ENCODE assay signal across 10 mouse cellular contexts in genomic region chr13:24629073-24629621, GRCm38 (mm10). TPM values are rescaled to one million over a fixed set of nuclear protein-coding genes. Genes with fewer than 3 reads are reported as not detected.
DNase-seq lines count a peak whose midpoint lies in the region; ATAC-seq lines count a peak whose summit lies in the region.
"Had no signal": no experiment of that assay in that cellular context is flagged by ENCODE, and none has a peak within 500 bp of the region (broad histone marks: within the 10 kb centered on the region; RNA-seq: fewer than 3 reads in every experiment).

No protein-coding gene starts in this region.

- 49% methylated on average over 6 of the region's 6 CpGs for WGBS in neural tube, embryonic 11.5 days
- 16% methylated on average over 6 of the region's 6 CpGs for WGBS in hindbrain, embryonic 13.5 days
- WGBS in neural tube, embryonic 15.5 days = 20% methylated on average over 6 of the region's 6 CpGs

- ATAC-seq in neural tube, embryonic 11.5 days (ENCODE audit: insufficient read depth, low FRiP score, low TSS enrichment) = peak; percentile 75
- ATAC-seq in hindbrain, embryonic 13.5 days (ENCODE audit: low FRiP score) = peak; percentile 92
- peak; percentile 66 for ATAC-seq in neural tube, embryonic 15.5 days (ENCODE audit: low FRiP score)
- ATAC-seq: activated CD4-positive, CD25-positive, alpha-beta regulatory T cell, adult 4 months had no signal

- no peaks in the 10 kb centered on the region for H3K9me3 ChIP-seq in neural tube, embryonic 11.5 days (ENCODE audit: control insufficient read depth, low read length)
- no peaks in the 10 kb centered on the region for H3K9me3 ChIP-seq in hindbrain, embryonic 13.5 days
- no peaks in the 10 kb centered on the region for H3K9me3 ChIP-seq in neural tube, embryonic 15.5 days (replicated peaks)
- H3K9me3 ChIP-seq: megakaryocyte, embryonic 14.5 days had no signal

- no peaks in the 10 kb centered on the region for H3K27me3 ChIP-seq in neural tube, embryonic 11.5 days (ENCODE audit: control insufficient read depth, insufficient read depth, low read length)
- no peaks in the 10 kb centered on the region for H3K27me3 ChIP-seq in hindbrain, embryonic 13.5 days
- no peaks in the 10 kb centered on the region for H3K27me3 ChIP-seq in neural tube, embryonic 15.5 days (replicated peaks)
- H3K27me3 ChIP-seq: megakaryocyte, embryonic 14.5 days had no signal

- no peak overlapping the region for H3K4me2 ChIP-seq in neural tube, embryonic 11.5 days (ENCODE audit: low read depth)
- H3K4me2 ChIP-seq in hindbrain, embryonic 13.5 days = no peak overlapping the region
- H3K4me2 ChIP-seq in neural tube, embryonic 15.5 days = no peak overlapping the region; the same call in 1 of the 2 replicates

- peak; percentile 62 for DNase-seq in neural tube, embryonic 11.5 days (ENCODE audit: low spot score)
- no peak for DNase-seq in neural tube, embryonic 10.5 days (ENCODE audit: extremely low spot score, low spot score)
- peak; percentile 77 for DNase-seq in gastrocnemius, postnatal 25 days
- no peak for DNase-seq in layer of hippocampus, adult 8-10 months (ENCODE audit: low spot score in 2 of 2)
- no peak for DNase-seq in urinary bladder, adult 18-20 months (ENCODE audit: low spot score in 2 of 2)
- no peak for DNase-seq in spleen, postnatal 14 days (ENCODE audit: low spot score in 2 of 2)

- H3K4me1 ChIP-seq in neural tube, embryonic 11.5 days (ENCODE audit: control insufficient read depth, insufficient read depth, low read length) = peaks cover 5% of the 10 kb centered on the region; the same call in 1 of the 2 replicates
- H3K4me1 ChIP-seq in hindbrain, embryonic 13.5 days (replicated peaks) = peaks cover 31% of the 10 kb centered on the region
- H3K4me1 ChIP-seq in neural tube, embryonic 15.5 days = peaks cover 29% of the 10 kb centered on the region

- H3K4me3 ChIP-seq in neural tube, embryonic 11.5 days (ENCODE audit: low read depth, low read length) = no peak overlapping the region
- H3K4me3 ChIP-seq in hindbrain, embryonic 13.5 days = no peak overlapping the region
- H3K4me3 ChIP-seq in neural tube, embryonic 15.5 days (replicated peaks) = no peak overlapping the region

- H3K36me3 ChIP-seq in neural tube, embryonic 11.5 days (ENCODE audit: control insufficient read depth, insufficient read depth, low read length) = no peaks in the 10 kb centered on the region
- no peaks in the 10 kb centered on the region for H3K36me3 ChIP-seq in hindbrain, embryonic 13.5 days
- no peaks in the 10 kb centered on the region for H3K36me3 ChIP-seq in neural tube, embryonic 15.5 days

- peak overlapping the region; percentile 73 for H3K27ac ChIP-seq in neural tube, embryonic 11.5 days (ENCODE audit: low read depth, low read length)
- H3K27ac ChIP-seq in hindbrain, embryonic 13.5 days = peak overlapping the region; percentile 89
- peak overlapping the region; percentile 66 for H3K27ac ChIP-seq in neural tube, embryonic 15.5 days (replicated peaks)

- H3K9ac ChIP-seq in neural tube, embryonic 11.5 days (ENCODE audit: low read length) = no peak overlapping the region
- H3K9ac ChIP-seq in hindbrain, embryonic 13.5 days = no peak overlapping the region
- H3K9ac ChIP-seq in neural tube, embryonic 15.5 days (replicated peaks) = no peak overlapping the region

RNA-seq across cellular contexts. Expression of gene Ripor2, which starts 47.2 kb away (rescaled TPM):
- 6.2 and 7.2 TPM in 2 replicates for polyA plus RNA-seq in neural tube, embryonic 11.5 days (2014; fragmentation: Nextera tagmentation; extraction: Ambion mirVana)
- 1 to 10 TPM; 2.8 to 4.9 TPM for total RNA-seq in gastrocnemius, postnatal 25 days (2021)
- 22.2 and 24.1 TPM in 2 replicates for polyA plus RNA-seq in hindbrain, embryonic 13.5 days (2015; fragmentation: Nextera tagmentation; extraction: Ambion mirVana)
- polyA plus RNA-seq in neural tube, embryonic 15.5 days (2015; fragmentation: Nextera tagmentation; extraction: Ambion mirVana) = 21.3 and 24.0 TPM in 2 replicates
- total RNA-seq in layer of hippocampus, adult 8-10 months (2022) = 10 to 100 TPM; 69.2 to 92.1 (median 76.4) TPM

Comparison
In these comparisons a context has a peak if more than half of its experiments do, and no peak if none do; other contexts are left out.
1. DNase-seq: peak in neural tube, embryonic 11.5 days (single experiment) and gastrocnemius, postnatal 25 days (single experiment); none in neural tube, embryonic 10.5 days (single experiment), layer of hippocampus, adult 8-10 months (0 of 2), urinary bladder, adult 18-20 months (0 of 2) and spleen, postnatal 14 days (0 of 2).
2. Peak in every context shown above with its lines, with median percentiles within 50 percentile points of each other: ATAC-seq and H3K27ac ChIP-seq.